Mouse (Mus musculus) C2C12 (cell line): ENCODE data around the gene Pik3ap1.

Source experiments
- CTCF ChIP-seq: IDR thresholded peaks from one replicate; pipeline ENCODE4 v1.5.1; 2011; ENCODE audit not compliant: control insufficient read depth, insufficient read depth, insufficient read length
- FOSL1 ChIP-seq: IDR thresholded peaks from one replicate; pipeline ENCODE4 v1.8.0; 2011; ENCODE audit warnings: mild to moderate bottlenecking, low read length; ENCODE audit not compliant: poor library complexity, insufficient read depth, severe bottlenecking
- MAX ChIP-seq: IDR thresholded peaks from one replicate; pipeline ENCODE4 v1.6.1; 2011; ENCODE audit warnings: mild to moderate bottlenecking, control low read depth
- MYOD1 ChIP-seq: IDR thresholded peaks from one replicate; pipeline ENCODE4 v1.6.1; 2011; ENCODE audit warnings: low read depth; ENCODE audit not compliant: control insufficient read depth, insufficient read length
- MYOG ChIP-seq: IDR thresholded peaks from one replicate; pipeline ENCODE4 v1.6.1; 2011; ENCODE audit not compliant: control insufficient read depth, insufficient read length; ENCODE audit errors: extremely low read depth

DNA sequence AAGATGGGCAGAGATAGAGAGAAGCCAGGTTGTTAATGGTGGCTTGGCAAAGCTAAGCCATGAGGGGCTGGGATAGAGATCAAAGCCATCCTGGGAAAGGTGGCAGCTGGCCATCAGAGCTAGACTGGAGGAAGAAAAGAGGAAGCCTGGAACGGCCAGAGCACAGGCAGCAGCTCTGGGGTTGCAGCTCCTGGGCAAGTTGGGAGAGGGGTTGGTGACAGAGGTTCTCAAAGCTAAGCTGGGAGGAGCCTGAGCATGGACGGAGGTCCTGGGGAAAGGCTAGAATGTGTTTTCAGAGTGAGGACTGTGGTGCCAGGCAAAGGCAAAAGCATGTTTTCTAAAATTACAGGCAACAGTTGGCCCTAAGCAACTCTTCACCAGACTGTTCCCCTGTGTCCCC lies 36.4 kb upstream of the Pik3ap1 start:
- TF ChIP-seq CTCF: no peak
- TF ChIP-seq MAX: no peak
- no peak for TF ChIP-seq MYOD1
- no peak for TF ChIP-seq MYOG
- no peak for TF ChIP-seq FOSL1
